Mouse (Mus musculus): ENCODE data around the gene Med16.

GRCm38 (mm10) chr10:79955691-79956090 lies 47.0 kb upstream of the Med16 start:
- TF ChIP-seq CTCF (IDR thresholded peaks at IDR 0.05; ENCODE audit: control insufficient read depth, insufficient read depth, insufficient replicate concordance, low read depth, low read length): no peak
- TF ChIP-seq POLR2A (IDR thresholded peaks at IDR 0.05; ENCODE audit: control insufficient read depth, low read depth, low read length): no peak

Data from testis, adult 2 months (tissue).